Mouse (Mus musculus): ENCODE data around the gene Tmem63b. TPM values are rescaled to one million over a fixed set of nuclear protein-coding genes. Genes with fewer than 3 reads are reported as not detected.

The Tmem63b gene
- polyA plus RNA-seq, 1 experiment from 2014 or later, result 55.2 TPM

DNA sequence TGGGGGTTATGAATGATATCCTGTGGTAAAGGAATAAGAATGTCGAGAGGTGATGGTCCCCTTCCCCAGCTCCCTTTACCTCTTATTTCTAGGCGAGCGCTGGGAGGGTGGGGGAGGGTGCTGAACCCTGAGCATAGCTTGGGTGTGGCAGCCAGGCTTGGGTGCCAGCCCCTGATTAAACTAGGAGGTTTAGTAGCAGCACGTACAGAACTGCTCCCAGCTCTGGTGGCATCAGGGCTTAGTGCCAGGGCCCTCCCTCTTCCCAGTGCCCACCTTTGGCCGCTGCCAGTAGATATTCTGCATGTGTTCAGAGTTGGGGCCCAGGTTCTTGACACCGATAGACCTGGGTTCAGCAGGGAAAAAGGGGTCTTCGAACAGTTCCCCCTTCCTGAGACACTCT, 33.5 kb downstream of the Tmem63b start:
- 67% methylated on average over 7 of the region's 7 CpGs for WGBS
- no peak overlapping the region for H3K4me3 ChIP-seq (ENCODE audit: low read depth, low read length)
- DNase-seq (ENCODE audit: low spot score) (no peak), ATAC-seq (ENCODE audit: insufficient read depth, low FRiP score, low TSS enrichment) (no peak)
- H3K36me3 ChIP-seq (ENCODE audit: control insufficient read depth, insufficient read depth, low read length), result no peaks in the 10 kb centered on the region
- H3K4me1 ChIP-seq (ENCODE audit: control insufficient read depth, insufficient read depth, low read length), result no peaks in the 10 kb centered on the region
- no peak overlapping the region for H3K4me2 ChIP-seq (ENCODE audit: low read depth)
- H3K27me3 ChIP-seq (ENCODE audit: control insufficient read depth, insufficient read depth, low read length), result no peaks in the 10 kb centered on the region
- H3K9me3 ChIP-seq (ENCODE audit: control insufficient read depth, low read length), result no peaks in the 10 kb centered on the region
- H3K9ac ChIP-seq (ENCODE audit: low read length), result no peak overlapping the region
- no peak overlapping the region for H3K27ac ChIP-seq (ENCODE audit: low read depth, low read length)

DNA sequence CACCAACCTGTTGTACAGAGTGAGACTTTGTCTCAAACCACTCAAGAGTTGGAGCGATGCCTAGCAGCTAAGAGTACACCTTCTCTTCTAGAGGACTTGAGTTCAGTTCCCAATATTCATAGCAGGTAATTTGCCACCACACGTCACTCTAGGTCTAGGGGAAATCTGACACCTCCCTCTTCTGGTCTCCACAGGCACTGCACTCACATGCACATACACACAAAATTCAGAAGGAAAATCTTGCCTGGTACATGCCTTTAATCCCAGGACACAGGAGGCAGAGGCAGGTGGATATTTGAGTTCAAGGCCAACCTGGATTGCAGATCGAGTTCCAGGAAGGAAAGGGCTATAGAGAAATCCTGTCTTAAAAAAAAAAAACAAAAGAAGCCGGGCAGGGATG, 42.5 kb downstream of the Tmem63b start:
- H3K4me1 ChIP-seq (ENCODE audit: control insufficient read depth, insufficient read depth, low read length), result no peaks in the 10 kb centered on the region
- no peak overlapping the region for H3K4me2 ChIP-seq (ENCODE audit: low read depth)
- 91% methylated on average over 4 of the region's 4 CpGs for WGBS
- ATAC-seq (ENCODE audit: insufficient read depth, low FRiP score, low TSS enrichment) (no peak), DNase-seq (ENCODE audit: low spot score) (no peak)
- H3K4me3 ChIP-seq (ENCODE audit: low read depth, low read length), result no peak overlapping the region
- H3K27me3 ChIP-seq (ENCODE audit: control insufficient read depth, insufficient read depth, low read length), result no peaks in the 10 kb centered on the region
- no peaks in the 10 kb centered on the region for H3K36me3 ChIP-seq (ENCODE audit: control insufficient read depth, insufficient read depth, low read length)
- no peak overlapping the region for H3K9ac ChIP-seq (ENCODE audit: low read length)
- H3K9me3 ChIP-seq (ENCODE audit: control insufficient read depth, low read length), result no peaks in the 10 kb centered on the region
- H3K27ac ChIP-seq (ENCODE audit: low read depth, low read length), result no peak overlapping the region

DNA sequence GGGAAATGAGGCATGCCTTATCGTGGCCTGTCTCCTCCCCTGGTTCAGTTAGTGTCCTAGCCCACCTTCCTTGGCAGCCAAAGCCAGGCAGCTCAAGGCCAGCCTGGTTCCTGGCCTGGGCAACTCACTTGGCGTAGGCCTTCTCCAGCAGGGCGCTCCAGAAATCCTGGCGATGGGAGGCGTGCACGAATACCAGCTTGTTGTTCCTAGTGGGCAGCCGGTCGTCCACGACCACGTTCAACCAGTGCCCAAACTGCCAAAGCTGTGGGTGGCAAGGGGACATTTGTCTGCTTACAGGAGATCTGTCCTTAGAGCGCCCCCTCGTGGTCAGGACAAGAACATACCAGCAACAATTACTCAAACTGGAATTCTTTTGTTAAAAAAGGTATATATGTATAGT, 44.0 kb downstream of the Tmem63b start:
- Histone ChIP-seq H3K36me3 (ENCODE audit: control insufficient read depth, insufficient read depth, low read length) (no peaks in the 10 kb centered on the region), H3K4me1 (ENCODE audit: control insufficient read depth, insufficient read depth, low read length) (no peaks in the 10 kb centered on the region), H3K9me3 (ENCODE audit: control insufficient read depth, low read length) (no peaks in the 10 kb centered on the region), H3K9ac (ENCODE audit: low read length) (no peak overlapping the region), H3K27me3 (ENCODE audit: control insufficient read depth, insufficient read depth, low read length) (no peaks in the 10 kb centered on the region), H3K4me2 (ENCODE audit: low read depth) (no peak overlapping the region), H3K4me3 (ENCODE audit: low read depth, low read length) (no peak overlapping the region), H3K27ac (ENCODE audit: low read depth, low read length) (no peak overlapping the region)
- DNase-seq (ENCODE audit: low spot score) (peak; percentile 70), ATAC-seq (ENCODE audit: insufficient read depth, low FRiP score, low TSS enrichment) (no peak)
- WGBS, result 21% methylated on average over 12 of the region's 12 CpGs

DNA sequence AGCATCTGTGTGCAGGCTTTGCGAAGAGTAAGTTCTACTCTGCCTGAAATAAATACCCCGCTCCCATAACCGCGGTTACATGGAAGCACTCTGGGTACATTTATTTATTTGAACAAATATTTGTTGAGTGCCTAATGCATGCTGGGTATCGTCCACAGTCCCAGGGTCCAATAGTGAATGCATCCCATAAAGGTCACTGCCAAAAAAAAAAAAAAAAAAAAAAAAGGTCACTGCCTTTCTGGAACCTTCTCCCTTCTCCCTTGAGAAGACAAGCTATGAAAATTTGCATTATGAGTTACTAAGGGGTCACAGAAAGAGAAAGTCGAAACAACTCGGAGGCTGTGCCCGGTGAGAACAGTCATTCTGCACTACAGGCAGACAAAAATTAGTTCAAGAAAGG, 44.7 kb downstream of the Tmem63b start:
- Histone ChIP-seq H3K27ac (ENCODE audit: low read depth, low read length) (no peak overlapping the region), H3K27me3 (ENCODE audit: control insufficient read depth, insufficient read depth, low read length) (no peaks in the 10 kb centered on the region), H3K4me2 (ENCODE audit: low read depth) (no peak overlapping the region), H3K36me3 (ENCODE audit: control insufficient read depth, insufficient read depth, low read length) (no peaks in the 10 kb centered on the region), H3K9ac (ENCODE audit: low read length) (no peak overlapping the region), H3K9me3 (ENCODE audit: control insufficient read depth, low read length) (no peaks in the 10 kb centered on the region), H3K4me3 (ENCODE audit: low read depth, low read length) (no peak overlapping the region), H3K4me1 (ENCODE audit: control insufficient read depth, insufficient read depth, low read length) (no peaks in the 10 kb centered on the region)
- 88% methylated on average over 8 of the region's 8 CpGs for WGBS
- ATAC-seq (ENCODE audit: insufficient read depth, low FRiP score, low TSS enrichment) (no peak), DNase-seq (ENCODE audit: low spot score) (no peak)

DNA sequence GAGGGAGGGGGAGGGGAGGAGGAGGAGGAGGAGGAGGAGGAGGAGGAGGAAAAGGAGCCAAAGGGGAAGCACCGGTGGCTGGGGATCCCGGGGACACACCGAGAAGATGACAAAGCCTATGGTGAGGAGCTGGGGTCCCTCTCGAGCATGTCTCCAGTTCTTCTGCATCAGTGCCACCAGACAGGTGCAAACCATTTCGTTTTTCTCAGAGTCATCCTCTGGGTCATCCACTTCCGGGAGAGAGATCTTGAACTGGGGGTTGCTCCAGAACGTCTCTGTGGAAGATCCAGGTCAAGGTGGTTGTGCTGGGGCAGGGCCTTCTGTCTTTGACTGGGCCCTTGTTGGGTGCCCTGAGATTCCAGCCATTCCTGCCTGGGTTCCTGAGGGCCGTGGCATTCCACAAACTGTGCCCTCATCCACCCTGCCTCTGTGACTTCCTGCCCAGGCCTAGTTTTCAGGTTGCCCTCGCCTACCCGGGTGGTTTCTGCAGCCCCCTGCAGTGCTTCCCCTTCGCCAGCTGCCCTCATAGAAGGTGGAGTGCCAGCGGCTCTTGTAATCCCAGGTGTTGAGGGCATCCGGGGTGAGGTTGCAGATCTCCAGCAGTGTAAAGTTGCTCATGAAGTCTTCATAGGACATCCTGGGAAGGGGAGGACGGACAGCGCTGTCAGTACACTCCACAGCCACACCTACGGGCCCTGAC, 48.0 kb downstream of the Tmem63b start:
- no peak overlapping the region for H3K9ac ChIP-seq (ENCODE audit: low read length)
- 77% methylated on average over 16 of the region's 16 CpGs for WGBS
- no peak for ATAC-seq (ENCODE audit: insufficient read depth, low FRiP score, low TSS enrichment)
- H3K9me3 ChIP-seq (ENCODE audit: control insufficient read depth, low read length), result no peaks in the 10 kb centered on the region
- H3K27me3 ChIP-seq (ENCODE audit: control insufficient read depth, insufficient read depth, low read length), result no peaks in the 10 kb centered on the region
- H3K4me2 ChIP-seq (ENCODE audit: low read depth), result no peak overlapping the region
- no peak overlapping the region for H3K4me3 ChIP-seq (ENCODE audit: low read depth, low read length)
- no peak overlapping the region for H3K27ac ChIP-seq (ENCODE audit: low read depth, low read length)
- no peak for DNase-seq (ENCODE audit: low spot score)
- H3K4me1 ChIP-seq (ENCODE audit: control insufficient read depth, insufficient read depth, low read length), result no peaks in the 10 kb centered on the region
- H3K36me3 ChIP-seq (ENCODE audit: control insufficient read depth, insufficient read depth, low read length), result no peaks in the 10 kb centered on the region

DNA sequence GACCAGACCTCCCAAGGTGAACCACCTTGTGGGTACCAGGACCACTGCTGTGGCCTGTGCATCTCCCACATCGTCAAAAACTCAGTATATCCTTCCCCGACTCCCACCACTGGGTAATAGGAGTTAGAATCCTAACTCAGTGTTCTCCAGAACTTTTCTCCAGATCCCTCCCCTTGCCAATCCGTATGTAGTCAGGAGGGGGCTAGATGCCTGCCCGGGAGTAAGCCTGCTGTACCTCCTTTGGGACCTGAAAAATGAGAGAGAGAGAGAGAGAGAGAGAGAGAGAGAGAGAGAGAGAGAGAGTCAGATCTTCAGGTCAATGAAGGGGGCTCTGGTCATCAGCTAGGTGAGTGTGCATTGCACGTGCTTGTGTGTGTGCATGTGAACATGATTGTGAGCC, 52.7 kb downstream of the Tmem63b start:
- no peak overlapping the region for H3K4me2 ChIP-seq (ENCODE audit: low read depth)
- no peaks in the 10 kb centered on the region for H3K36me3 ChIP-seq (ENCODE audit: control insufficient read depth, insufficient read depth, low read length)
- DNase-seq (ENCODE audit: low spot score), result no peak
- no peak overlapping the region for H3K27ac ChIP-seq (ENCODE audit: low read depth, low read length)
- no peak overlapping the region for H3K4me3 ChIP-seq (ENCODE audit: low read depth, low read length)
- no peaks in the 10 kb centered on the region for H3K9me3 ChIP-seq (ENCODE audit: control insufficient read depth, low read length)
- H3K9ac ChIP-seq (ENCODE audit: low read length), result no peak overlapping the region
- no peaks in the 10 kb centered on the region for H3K4me1 ChIP-seq (ENCODE audit: control insufficient read depth, insufficient read depth, low read length)
- H3K27me3 ChIP-seq (ENCODE audit: control insufficient read depth, insufficient read depth, low read length), result no peaks in the 10 kb centered on the region
- 79% methylated on average over 5 of the region's 5 CpGs for WGBS
- ATAC-seq (ENCODE audit: insufficient read depth, low FRiP score, low TSS enrichment), result no peak

DNA sequence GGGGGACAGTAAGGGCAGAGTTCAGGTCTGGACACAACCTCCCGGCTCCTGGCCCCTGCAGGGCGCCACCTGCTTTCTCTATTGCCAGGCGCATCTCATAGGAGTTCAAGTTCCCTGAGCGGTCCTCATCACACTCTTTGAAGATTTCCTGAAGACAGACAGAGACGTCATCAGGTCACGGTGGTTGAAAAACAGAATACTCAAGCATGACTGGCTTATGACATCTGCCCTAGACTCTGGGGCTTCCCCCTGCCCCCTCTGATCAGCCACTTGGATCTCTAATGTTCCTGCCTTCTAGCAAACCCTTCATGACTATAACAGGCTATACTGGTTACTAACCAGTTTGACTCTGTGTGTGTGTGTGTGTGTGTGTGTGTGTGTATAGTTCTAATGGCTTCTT, 54.8 kb downstream of the Tmem63b start:
- Histone ChIP-seq H3K4me2 (ENCODE audit: low read depth) (no peak overlapping the region), H3K4me3 (ENCODE audit: low read depth, low read length) (no peak overlapping the region), H3K27ac (ENCODE audit: low read depth, low read length) (no peak overlapping the region), H3K9ac (ENCODE audit: low read length) (no peak overlapping the region), H3K36me3 (ENCODE audit: control insufficient read depth, insufficient read depth, low read length) (no peaks in the 10 kb centered on the region), H3K4me1 (ENCODE audit: control insufficient read depth, insufficient read depth, low read length) (no peaks in the 10 kb centered on the region), H3K27me3 (ENCODE audit: control insufficient read depth, insufficient read depth, low read length) (no peaks in the 10 kb centered on the region), H3K9me3 (ENCODE audit: control insufficient read depth, low read length) (no peaks in the 10 kb centered on the region)
- DNase-seq (ENCODE audit: low spot score) (no peak), ATAC-seq (ENCODE audit: insufficient read depth, low FRiP score, low TSS enrichment) (no peak)
- WGBS, result 80% methylated on average over 6 of the region's 6 CpGs

DNA sequence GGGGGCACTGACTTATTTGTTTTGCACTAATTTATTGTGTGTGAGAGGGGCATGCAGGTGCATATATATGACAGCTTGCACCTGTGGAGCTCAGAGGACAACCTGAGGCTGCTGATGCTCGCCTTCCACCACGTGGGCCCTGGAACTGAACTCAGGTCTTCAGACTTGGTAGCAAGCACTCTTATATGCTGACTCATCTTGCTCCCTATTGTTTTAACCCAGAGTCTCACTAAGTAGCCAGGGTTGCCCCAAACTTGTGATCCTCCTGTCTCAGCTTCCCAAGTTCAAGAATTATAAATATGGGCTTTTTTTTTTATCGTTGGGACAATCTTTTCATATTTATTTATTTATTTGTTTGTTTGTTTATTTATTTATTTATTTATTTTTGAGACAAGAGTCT, 55.7 kb downstream of the Tmem63b start:
- no peaks in the 10 kb centered on the region for H3K36me3 ChIP-seq (ENCODE audit: control insufficient read depth, insufficient read depth, low read length)
- DNase-seq (ENCODE audit: low spot score) (no peak), ATAC-seq (ENCODE audit: insufficient read depth, low FRiP score, low TSS enrichment) (no peak)
- H3K4me1 ChIP-seq (ENCODE audit: control insufficient read depth, insufficient read depth, low read length), result no peaks in the 10 kb centered on the region
- no peak overlapping the region for H3K4me3 ChIP-seq (ENCODE audit: low read depth, low read length)
- no peak overlapping the region; the same call in 1 of the 2 replicates for H3K4me2 ChIP-seq (ENCODE audit: low read depth)
- H3K9me3 ChIP-seq (ENCODE audit: control insufficient read depth, low read length), result no peaks in the 10 kb centered on the region
- 57% methylated on average over 3 of the region's 3 CpGs for WGBS
- no peak overlapping the region for H3K27ac ChIP-seq (ENCODE audit: low read depth, low read length)
- no peak overlapping the region for H3K9ac ChIP-seq (ENCODE audit: low read length)
- no peaks in the 10 kb centered on the region for H3K27me3 ChIP-seq (ENCODE audit: control insufficient read depth, insufficient read depth, low read length)

DNA sequence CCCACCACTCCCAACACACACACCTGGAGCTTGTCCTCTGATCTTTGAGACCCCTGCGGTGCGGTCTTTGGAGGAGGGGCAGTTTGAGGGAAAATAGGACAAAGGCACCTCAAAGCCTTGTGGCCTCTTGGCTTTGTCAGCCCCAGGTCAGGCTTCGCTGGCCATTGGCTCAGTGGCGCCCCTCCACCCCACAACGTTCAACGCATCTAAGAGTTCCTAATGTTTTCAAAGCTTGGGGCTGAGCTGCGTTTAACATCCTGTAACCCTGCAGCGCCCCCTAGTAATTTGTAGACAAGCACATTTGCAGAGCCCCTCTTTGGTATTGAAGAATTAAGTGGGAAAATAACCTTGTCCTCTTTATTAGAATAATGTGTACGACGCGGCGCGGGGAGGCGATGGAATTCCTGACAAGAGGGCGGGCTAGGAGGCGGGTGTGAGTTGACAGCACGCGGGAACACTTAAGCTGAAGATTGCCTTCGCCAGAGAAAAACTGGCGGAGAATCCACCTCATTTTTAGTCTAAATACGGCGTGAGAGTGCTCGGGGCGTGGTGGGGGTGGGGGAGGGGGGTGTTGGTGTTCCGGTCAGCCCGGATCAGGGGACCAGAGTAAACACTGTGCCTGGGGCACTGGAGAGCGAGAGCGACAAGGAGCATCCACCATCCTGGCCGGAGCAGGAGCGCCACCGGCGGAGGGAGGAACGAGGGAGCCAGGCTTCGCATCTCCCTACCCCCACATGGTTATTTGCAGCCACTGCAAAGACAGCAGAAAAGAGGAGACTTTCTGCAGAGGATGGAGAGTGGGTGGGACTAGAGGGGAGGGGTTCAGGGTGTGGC, 56.6 kb downstream of the Tmem63b start:
- Histone ChIP-seq H3K9me3 (ENCODE audit: control insufficient read depth, low read length) (no peaks in the 10 kb centered on the region), H3K4me3 (ENCODE audit: low read depth, low read length) (peak overlapping the region; percentile 38), H3K27ac (ENCODE audit: low read depth, low read length) (peak overlapping the region; percentile 46; the same call in 1 of the 2 replicates), H3K36me3 (ENCODE audit: control insufficient read depth, insufficient read depth, low read length) (no peaks in the 10 kb centered on the region), H3K4me1 (ENCODE audit: control insufficient read depth, insufficient read depth, low read length) (no peaks in the 10 kb centered on the region), H3K4me2 (ENCODE audit: low read depth) (peak overlapping the region; percentile 78), H3K9ac (ENCODE audit: low read length) (peak overlapping the region; percentile 62), H3K27me3 (ENCODE audit: control insufficient read depth, insufficient read depth, low read length) (no peaks in the 10 kb centered on the region)
- 2% methylated on average over 34 of the region's 34 CpGs for WGBS
- peak; percentile 69 for DNase-seq (ENCODE audit: low spot score)
- ATAC-seq (ENCODE audit: insufficient read depth, low FRiP score, low TSS enrichment), result peak; percentile 77
